Mouse (Mus musculus): Measurements from ENCODE around the gene Zfhx2. TPM values are rescaled to one million over a fixed set of nuclear protein-coding genes. Genes with fewer than 3 reads are reported as not detected.
A peak's percentile ranks its signal among the peaks of the same experiment; 100 is the strongest.

Zfhx2 gene
- polyA plus RNA-seq, 1 experiment from 2014 or later, result 7.6 TPM

DNA sequence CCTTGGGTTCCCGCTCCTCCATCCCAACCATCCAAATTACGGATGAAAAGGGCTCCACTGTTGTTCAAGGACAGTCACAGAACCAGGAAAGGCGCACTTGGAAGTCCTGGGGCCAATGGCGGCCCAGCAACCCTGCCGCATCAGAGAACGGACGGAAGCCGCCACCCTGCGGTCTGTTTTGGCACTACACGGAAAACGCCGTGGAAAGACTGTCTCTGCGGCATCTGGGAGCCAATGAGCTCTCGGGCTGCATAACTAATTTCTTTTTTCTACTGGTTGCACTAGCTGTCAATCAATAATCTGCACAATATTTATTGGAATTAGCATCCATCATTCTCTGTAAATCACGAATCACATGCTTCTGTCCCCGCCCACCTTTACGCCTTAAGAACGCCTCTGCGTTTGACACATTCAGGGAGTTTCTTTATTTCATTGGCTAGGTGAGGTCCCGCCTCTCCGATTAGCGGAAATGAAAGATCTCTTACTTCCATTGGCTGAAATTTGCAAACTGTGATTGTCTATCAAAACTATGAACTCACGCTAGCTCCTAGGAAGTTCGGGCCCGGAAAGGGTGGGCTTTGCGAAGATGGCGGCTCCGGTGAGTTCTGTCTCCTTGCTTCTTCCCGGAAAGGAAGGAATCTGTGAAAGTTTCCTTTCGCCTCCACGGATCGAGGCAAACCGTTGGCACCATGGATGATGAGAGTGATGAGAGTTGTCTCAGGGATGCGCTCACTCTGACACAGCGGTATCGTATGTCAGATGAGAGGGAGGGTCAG lies 76.9 kb downstream of the Zfhx2 start, which contains the start of gene Ngdn:
Gene Ngdn (plus strand): TSS at position 464 of the 776 bp plus-strand sequence.
- peak; percentile 98 for DNase-seq (ENCODE audit: low spot score)
- Histone ChIP-seq H3K9me3 (replicated peaks) (no peaks in the 10 kb centered on the region), H3K4me1 (peaks cover 25% of the 10 kb centered on the region), H3K36me3 (peaks cover 27% of the 10 kb centered on the region), H3K27ac (replicated peaks) (peak within 1 kb of the TSS; percentile 95), H3K27me3 (ENCODE audit: low read depth, poor library complexity, severe bottlenecking) (no peaks in the 10 kb centered on the region), H3K4me3 (peak within 1 kb of the TSS; percentile 86)
- under 1% methylated on average over 36 of the region's 36 CpGs for WGBS

DNA sequence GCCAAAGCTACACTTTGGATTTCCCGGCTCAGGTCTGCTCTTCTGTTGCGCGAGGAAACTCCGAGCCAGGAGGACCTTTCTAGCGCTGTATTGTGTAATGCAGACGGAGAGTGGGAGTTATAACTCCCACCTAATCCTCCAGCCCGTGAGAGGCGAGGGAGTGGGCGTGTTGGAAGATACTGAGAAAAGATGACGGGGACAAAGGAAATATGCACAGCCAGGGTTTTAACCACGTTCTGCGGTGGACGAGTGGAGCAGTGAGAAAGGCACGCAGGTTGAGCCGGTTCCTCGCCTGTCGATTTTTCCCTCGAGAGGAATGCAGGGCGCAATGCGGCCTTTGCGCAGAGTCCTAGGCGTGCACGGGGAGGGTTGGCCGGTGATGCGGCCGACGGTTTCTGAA lies 77.5 kb downstream of the Zfhx2 start:
- Histone ChIP-seq H3K27me3 (ENCODE audit: low read depth, poor library complexity, severe bottlenecking) (no peaks in the 10 kb centered on the region), H3K9me3 (replicated peaks) (no peaks in the 10 kb centered on the region), H3K36me3 (peaks cover 25% of the 10 kb centered on the region), H3K27ac (replicated peaks) (peak overlapping the region; percentile 95), H3K4me1 (peaks cover 20% of the 10 kb centered on the region; the same call in 1 of the 2 replicates), H3K4me3 (peak overlapping the region; percentile 86)
- WGBS, result under 1% methylated on average over 27 of the region's 27 CpGs
- DNase-seq (ENCODE audit: low spot score), result no peak

DNA sequence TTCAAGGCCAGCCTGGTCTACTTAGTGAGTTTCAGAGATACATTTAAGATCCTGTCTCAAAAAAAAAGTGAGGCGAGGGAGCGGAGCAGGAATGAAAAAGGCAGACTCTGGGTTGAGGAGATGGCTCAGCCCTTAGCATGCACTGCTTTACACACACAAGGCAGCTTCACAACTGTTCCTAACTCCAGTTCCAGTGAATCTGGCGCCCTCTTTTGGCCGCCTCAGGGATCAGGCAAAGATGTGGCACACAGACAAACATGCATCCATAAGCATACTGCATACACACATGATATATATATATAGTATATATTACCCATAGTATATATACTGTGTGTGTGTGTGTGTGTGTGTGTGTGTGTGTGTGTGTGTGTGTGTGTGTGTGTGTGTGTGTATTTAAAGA lies 81.0 kb downstream of the Zfhx2 start:
- 50% methylated on average over 4 of the region's 4 CpGs for WGBS
- Histone ChIP-seq H3K27me3 (ENCODE audit: low read depth, poor library complexity, severe bottlenecking) (no peaks in the 10 kb centered on the region), H3K9me3 (replicated peaks) (no peaks in the 10 kb centered on the region), H3K27ac (replicated peaks) (no peak overlapping the region), H3K4me1 (peaks cover 10% of the 10 kb centered on the region; the same call in 1 of the 2 replicates), H3K4me3 (no peak overlapping the region), H3K36me3 (no peaks in the 10 kb centered on the region)
- no peak for DNase-seq (ENCODE audit: low spot score)

Other genes with a start within 250 kb of the Zfhx2 start
- gene Homez, start 221.4 kb downstream of the Zfhx2 start, polyA plus RNA-seq (2016; fragmentation: Nextera tagmentation; extraction: Ambion mirVana), result 25.7 and 26.8 TPM in 2 replicates
- 0.31 and 0.81 TPM in 2 replicates for gene Ppp1r3e, start 214.8 kb downstream of the Zfhx2 start, polyA plus RNA-seq (2016; fragmentation: Nextera tagmentation; extraction: Ambion mirVana)
- 2.7 and 3.4 TPM in 2 replicates for gene Bcl2l2, start 208.9 kb downstream of the Zfhx2 start, polyA plus RNA-seq (2016; fragmentation: Nextera tagmentation; extraction: Ambion mirVana)
- gene Gm20521, start 208.9 kb downstream of the Zfhx2 start, polyA plus RNA-seq (2016; fragmentation: Nextera tagmentation; extraction: Ambion mirVana), result not detected in 2 replicates
- gene Pabpn1, start 199.8 kb downstream of the Zfhx2 start, polyA plus RNA-seq (2016; fragmentation: Nextera tagmentation; extraction: Ambion mirVana), result 165 and 175 TPM in 2 replicates
- 42.0 and 52.0 TPM in 2 replicates for gene Slc22a17, start 179.2 kb downstream of the Zfhx2 start, polyA plus RNA-seq (2016; fragmentation: Nextera tagmentation; extraction: Ambion mirVana)
- gene Efs, start 166.2 kb downstream of the Zfhx2 start, polyA plus RNA-seq (2016; fragmentation: Nextera tagmentation; extraction: Ambion mirVana), result 42.5 and 42.8 TPM in 2 replicates
- gene Il25, start 159.6 kb downstream of the Zfhx2 start, polyA plus RNA-seq (2016; fragmentation: Nextera tagmentation; extraction: Ambion mirVana), result not detected in 2 replicates
- 0.17 and 0.31 TPM in 2 replicates for gene Cmtm5, start 156.1 kb downstream of the Zfhx2 start, polyA plus RNA-seq (2016; fragmentation: Nextera tagmentation; extraction: Ambion mirVana)
- 0.40 and 0.68 TPM in 2 replicates for gene Myh6, start 125.4 kb downstream of the Zfhx2 start, polyA plus RNA-seq (2016; fragmentation: Nextera tagmentation; extraction: Ambion mirVana)
- not detected in 2 replicates for gene Gm17428, start 115.4 kb downstream of the Zfhx2 start, polyA plus RNA-seq (2016; fragmentation: Nextera tagmentation; extraction: Ambion mirVana)
- 0.70 and 0.96 TPM in 2 replicates for gene Myh7, start 97.7 kb downstream of the Zfhx2 start, polyA plus RNA-seq (2016; fragmentation: Nextera tagmentation; extraction: Ambion mirVana)
- 89.3 and 91.6 TPM in 2 replicates for gene Ngdn, start 76.9 kb downstream of the Zfhx2 start, polyA plus RNA-seq (2016; fragmentation: Nextera tagmentation; extraction: Ambion mirVana)
- gene Thtpa, start 2.5 kb upstream of the Zfhx2 start, polyA plus RNA-seq (2016; fragmentation: Nextera tagmentation; extraction: Ambion mirVana), result 28.1 and 30.8 TPM in 2 replicates
- 12.7 and 15.0 TPM in 2 replicates for gene Ap1g2, start 14.3 kb upstream of the Zfhx2 start, polyA plus RNA-seq (2016; fragmentation: Nextera tagmentation; extraction: Ambion mirVana)
- 0.53 and 1.2 TPM in 2 replicates for gene Jph4, start 24.6 kb upstream of the Zfhx2 start, polyA plus RNA-seq (2016; fragmentation: Nextera tagmentation; extraction: Ambion mirVana)
- 0.16 TPM in 1 of 2 replicates, not detected in the other for gene Dhrs2, start 129.7 kb upstream of the Zfhx2 start, polyA plus RNA-seq (2016; fragmentation: Nextera tagmentation; extraction: Ambion mirVana)